Mouse (Mus musculus): ENCODE results near the gene Gfy. TPM values are rescaled to one million over a fixed set of nuclear protein-coding genes. Genes with fewer than 3 reads are reported as not detected.

Gene Gfy
- polyA plus RNA-seq (2015; fragmentation: Nextera tagmentation; extraction: Ambion mirVana), result not detected in 2 replicates

GRCm38 (mm10) chr7:45179469-45179868, at the start of gene Gfy:
TSS of gene Gfy (minus strand) at chr7:45179569.
- 23% methylated on average over 7 of the region's 7 CpGs for WGBS
- Histone ChIP-seq H3K4me3 (replicated peaks) (no peak within 1 kb of the TSS), H3K27me3 (replicated peaks) (peaks cover 99% of the 10 kb centered on the region), H3K27ac (no peak within 1 kb of the TSS), H3K4me2 (no peak within 1 kb of the TSS), H3K9me3 (no peaks in the 10 kb centered on the region), H3K36me3 (no peaks in the 10 kb centered on the region), H3K9ac (no peak within 1 kb of the TSS), H3K4me1 (peaks cover 13% of the 10 kb centered on the region)
- ATAC-seq (ENCODE audit: insufficient read depth, low FRiP score, low read depth), result no peak

GRCm38 (mm10) chr7:45229046-45229445, 49.7 kb upstream of the Gfy start:
- no peak for ATAC-seq (ENCODE audit: insufficient read depth, low FRiP score, low read depth)
- no peaks in the 10 kb centered on the region for H3K27me3 ChIP-seq (replicated peaks)
- no peak overlapping the region for H3K9ac ChIP-seq
- H3K36me3 ChIP-seq, result peaks cover 57% of the 10 kb centered on the region
- H3K9me3 ChIP-seq, result no peaks in the 10 kb centered on the region
- no peak overlapping the region for H3K4me2 ChIP-seq
- peaks cover 11% of the 10 kb centered on the region for H3K4me1 ChIP-seq
- 90% methylated on average over 8 of the region's 8 CpGs for WGBS
- no peak overlapping the region for H3K27ac ChIP-seq
- H3K4me3 ChIP-seq (replicated peaks), result no peak overlapping the region

GRCm38 (mm10) chr7:45228548-45228947, 49.2 kb upstream of the Gfy start:
- H3K4me1 ChIP-seq, result peaks cover 6% of the 10 kb centered on the region
- 93% methylated on average over 18 of the region's 18 CpGs for WGBS
- peaks cover 60% of the 10 kb centered on the region for H3K36me3 ChIP-seq
- H3K4me3 ChIP-seq (replicated peaks), result no peak overlapping the region
- H3K27ac ChIP-seq, result no peak overlapping the region
- H3K9me3 ChIP-seq, result no peaks in the 10 kb centered on the region
- no peak for ATAC-seq (ENCODE audit: insufficient read depth, low FRiP score, low read depth)
- no peak overlapping the region for H3K9ac ChIP-seq
- no peak overlapping the region for H3K4me2 ChIP-seq
- no peaks in the 10 kb centered on the region for H3K27me3 ChIP-seq (replicated peaks)

GRCm38 (mm10) chr7:45226421-45226820, 47.1 kb upstream of the Gfy start:
- no peak for ATAC-seq (ENCODE audit: insufficient read depth, low FRiP score, low read depth)
- H3K9ac ChIP-seq, result no peak overlapping the region
- no peaks in the 10 kb centered on the region for H3K4me1 ChIP-seq
- WGBS, result 96% methylated on average over 5 of the region's 5 CpGs
- no peak overlapping the region for H3K4me3 ChIP-seq (replicated peaks)
- H3K36me3 ChIP-seq, result peaks cover 70% of the 10 kb centered on the region
- no peaks in the 10 kb centered on the region for H3K27me3 ChIP-seq (replicated peaks)
- no peak overlapping the region for H3K27ac ChIP-seq
- no peak overlapping the region for H3K4me2 ChIP-seq
- no peaks in the 10 kb centered on the region for H3K9me3 ChIP-seq

GRCm38 (mm10) chr7:45224826-45225225, 45.5 kb upstream of the Gfy start:
- H3K36me3 ChIP-seq, result peaks cover 78% of the 10 kb centered on the region
- no peaks in the 10 kb centered on the region for H3K27me3 ChIP-seq (replicated peaks)
- H3K27ac ChIP-seq, result no peak overlapping the region
- no peak overlapping the region for H3K9ac ChIP-seq
- no peak for ATAC-seq (ENCODE audit: insufficient read depth, low FRiP score, low read depth)
- H3K4me2 ChIP-seq, result no peak overlapping the region
- H3K4me1 ChIP-seq, result no peaks in the 10 kb centered on the region
- H3K4me3 ChIP-seq (replicated peaks), result no peak overlapping the region
- 88% methylated on average over 7 of the region's 7 CpGs for WGBS
- no peaks in the 10 kb centered on the region for H3K9me3 ChIP-seq

GRCm38 (mm10) chr7:45221680-45222079, 42.3 kb upstream of the Gfy start:
- Histone ChIP-seq H3K9ac (no peak overlapping the region), H3K4me3 (replicated peaks) (no peak overlapping the region), H3K4me1 (peaks cover 13% of the 10 kb centered on the region), H3K27me3 (replicated peaks) (no peaks in the 10 kb centered on the region), H3K27ac (no peak overlapping the region), H3K4me2 (no peak overlapping the region), H3K9me3 (no peaks in the 10 kb centered on the region), H3K36me3 (peaks cover 68% of the 10 kb centered on the region)
- 80% methylated on average over 2 of the region's 2 CpGs for WGBS
- ATAC-seq (ENCODE audit: insufficient read depth, low FRiP score, low read depth), result no peak

- H3K4me2 ChIP-seq, result peak overlapping the region; percentile 60
- peak overlapping the region; percentile 83 for H3K4me3 ChIP-seq (replicated peaks)
- peak overlapping the region; percentile 82 for H3K9ac ChIP-seq
- H3K4me1 ChIP-seq, result peaks cover 19% of the 10 kb centered on the region
- peaks cover 9% of the 10 kb centered on the region for H3K27me3 ChIP-seq (replicated peaks)
- peak; percentile 80 for ATAC-seq (ENCODE audit: insufficient read depth, low FRiP score, low read depth)
- H3K9me3 ChIP-seq, result no peaks in the 10 kb centered on the region
- peak overlapping the region; percentile 94 for H3K27ac ChIP-seq
- H3K36me3 ChIP-seq, result peaks cover 29% of the 10 kb centered on the region
- WGBS, result under 1% methylated on average over 13 of the region's 13 CpGs
These were observed 37.2 kb upstream of the Gfy start for GRCm38 (mm10) chr7:45216442-45217183.

- ATAC-seq (ENCODE audit: insufficient read depth, low FRiP score, low read depth), result peak; percentile 44; the same call in 1 of the 2 replicates
- Histone ChIP-seq H3K4me3 (replicated peaks) (peak within 1 kb of the TSS; percentile 83), H3K27me3 (replicated peaks) (peaks cover 16% of the 10 kb centered on the region), H3K9me3 (no peaks in the 10 kb centered on the region), H3K4me2 (peak within 1 kb of the TSS; percentile 60), H3K4me1 (peaks cover 21% of the 10 kb centered on the region), H3K9ac (peak within 1 kb of the TSS; percentile 82), H3K27ac (peak within 1 kb of the TSS; percentile 94), H3K36me3 (peaks cover 23% of the 10 kb centered on the region)
- under 1% methylated on average over 55 of the region's 55 CpGs for WGBS
These were observed 36.5 kb upstream of the Gfy start, which contains the start of gene Tead2 for GRCm38 (mm10) chr7:45215673-45216441. TSS of gene Tead2 (plus strand) at chr7:45215753.

GRCm38 (mm10) chr7:45213708-45214107, 34.3 kb upstream of the Gfy start:
- Histone ChIP-seq H3K36me3 (peaks cover 5% of the 10 kb centered on the region; the same call in 1 of the 2 replicates), H3K9me3 (no peaks in the 10 kb centered on the region), H3K4me2 (no peak overlapping the region), H3K27ac (no peak overlapping the region; the same call in 1 of the 2 replicates), H3K4me1 (peaks cover 21% of the 10 kb centered on the region), H3K9ac (no peak overlapping the region), H3K4me3 (replicated peaks) (no peak overlapping the region), H3K27me3 (replicated peaks) (peaks cover 24% of the 10 kb centered on the region)
- no peak for ATAC-seq (ENCODE audit: insufficient read depth, low FRiP score, low read depth)
- 71% methylated on average over 5 of the region's 5 CpGs for WGBS

GRCm38 (mm10) chr7:45212356-45212755, 33.0 kb upstream of the Gfy start:
- Histone ChIP-seq H3K4me1 (peaks cover 14% of the 10 kb centered on the region), H3K27ac (no peak overlapping the region), H3K36me3 (no peaks in the 10 kb centered on the region), H3K9me3 (no peaks in the 10 kb centered on the region), H3K4me2 (peak overlapping the region; percentile 51), H3K27me3 (replicated peaks) (peaks cover 24% of the 10 kb centered on the region), H3K4me3 (replicated peaks) (peak overlapping the region; percentile 6; the same call in 1 of the 2 replicates), H3K9ac (no peak overlapping the region)
- ATAC-seq (ENCODE audit: insufficient read depth, low FRiP score, low read depth), result no peak
- WGBS, result 70% methylated on average over 7 of the region's 7 CpGs

GRCm38 (mm10) chr7:45211851-45212251, 32.5 kb upstream of the Gfy start, which contains the start of gene Dkkl1:
TSS of gene Dkkl1 (minus strand) at chr7:45212147.
- H3K4me1 ChIP-seq, result peaks cover 9% of the 10 kb centered on the region
- H3K9me3 ChIP-seq, result no peaks in the 10 kb centered on the region
- ATAC-seq (ENCODE audit: insufficient read depth, low FRiP score, low read depth), result no peak
- no peaks in the 10 kb centered on the region for H3K36me3 ChIP-seq
- WGBS, result 4% methylated on average over 17 of the region's 17 CpGs
- no peak within 1 kb of the TSS for H3K27ac ChIP-seq
- peak within 1 kb of the TSS; percentile 6; the same call in 1 of the 2 replicates for H3K4me3 ChIP-seq (replicated peaks)
- H3K4me2 ChIP-seq, result peak within 1 kb of the TSS; percentile 51
- H3K9ac ChIP-seq, result no peak within 1 kb of the TSS
- H3K27me3 ChIP-seq (replicated peaks), result peaks cover 24% of the 10 kb centered on the region

- no peak for ATAC-seq (ENCODE audit: insufficient read depth, low FRiP score, low read depth)
- Histone ChIP-seq H3K4me1 (peaks cover 8% of the 10 kb centered on the region), H3K9ac (no peak overlapping the region), H3K27ac (no peak overlapping the region), H3K36me3 (no peaks in the 10 kb centered on the region), H3K4me2 (peak overlapping the region; percentile 51; the same call in 1 of the 2 replicates), H3K27me3 (replicated peaks) (peaks cover 24% of the 10 kb centered on the region), H3K4me3 (replicated peaks) (no peak overlapping the region), H3K9me3 (no peaks in the 10 kb centered on the region)
- 50% methylated on average over 10 of the region's 10 CpGs for WGBS
These were observed 31.7 kb upstream of the Gfy start for GRCm38 (mm10) chr7:45211070-45211469.

Data from stomach, embryonic 15.5 days (tissue).